Mouse (Mus musculus) brain, embryonic 14.5 days (tissue): ENCODE data around the gene Akt2.

ENCODE experiments used
- CTCF ChIP-seq: fragments of 200-500 bp; IDR thresholded peaks from 2 replicates; pipeline ENCODE4 v1.5.1; 2012; ENCODE audit warnings: inconsistent platforms, mild to moderate bottlenecking, moderate library complexity, borderline replicate concordance; ENCODE audit not compliant: insufficient read depth, insufficient read length; ENCODE audit errors: extremely low read depth
- POLR2A ChIP-seq: fragments of 200-500 bp; IDR thresholded peaks from 2 replicates; pipeline ENCODE4 v1.6.1; 2012; ENCODE audit warnings: mild to moderate bottlenecking, inconsistent platforms, borderline replicate concordance; ENCODE audit not compliant: poor library complexity, insufficient read depth, insufficient read length, severe bottlenecking; ENCODE audit errors: extremely low read depth

DNA sequence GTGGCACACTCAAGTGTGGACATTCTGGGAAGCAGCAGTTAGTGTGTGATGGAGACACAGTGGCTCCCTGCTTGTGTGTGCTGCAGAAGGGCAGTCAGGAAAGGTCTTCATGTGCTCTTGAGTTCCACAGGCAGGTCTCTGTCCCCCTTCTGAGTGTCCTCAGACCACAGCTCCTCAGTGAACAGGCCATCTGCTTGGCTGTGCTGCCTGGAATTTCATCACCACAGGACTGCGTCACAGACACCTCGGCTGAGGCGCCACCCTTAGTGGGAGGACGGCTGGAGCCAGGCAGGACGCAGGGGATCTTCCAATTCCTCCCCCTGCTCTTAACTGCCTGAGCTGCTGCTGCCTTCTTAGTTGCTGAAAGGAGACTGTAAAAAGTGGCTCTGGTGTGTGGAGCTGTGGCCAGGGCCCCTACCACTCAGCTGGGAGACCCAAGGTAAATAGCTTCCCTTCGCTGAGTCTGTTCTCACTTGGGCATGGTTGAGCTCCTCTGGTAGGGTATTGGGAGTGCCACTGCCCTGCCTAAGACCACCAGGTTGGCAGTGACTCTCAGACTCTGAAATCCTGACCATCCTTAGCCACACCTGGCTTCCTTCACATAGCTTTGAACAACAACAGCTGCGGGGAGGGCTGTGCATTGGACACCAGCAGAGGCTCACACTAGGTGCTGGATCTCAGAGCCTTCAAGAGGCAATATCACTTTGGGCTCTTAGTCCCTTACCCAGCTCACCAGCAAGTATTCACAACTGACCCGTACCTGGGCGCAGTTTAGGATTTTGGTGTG, 14.3 kb downstream of the Akt2 start:
- TF ChIP-seq CTCF, result no peak
- TF ChIP-seq POLR2A, result no peak
